Mouse (Mus musculus): ENCODE measurements around the gene Prox2. TPM values are rescaled to one million over a fixed set of nuclear protein-coding genes. Genes with fewer than 3 reads are reported as not detected.
A peak's percentile ranks its signal among the peaks of the same experiment; 100 is the strongest.
"Not testable (repeated sequence)": the region's sequence is repeated elsewhere in the genome, so short reads cannot be mapped to it uniquely, and the experiment has no call there.

Gene Prox2
- polyA plus RNA-seq, 1 experiment: 1.9 TPM

GRCm38 (mm10) chr12:85145630-85146029 lies 35.1 kb upstream of the Prox2 start:
- Histone ChIP-seq H3ac (ENCODE audit: control insufficient read depth, insufficient read length) (no peak overlapping the region), H3K4me2 (ENCODE audit: low read depth) (no peak overlapping the region), H3K79me2 (ENCODE audit: control insufficient read depth, insufficient read depth) (no peaks in the 10 kb centered on the region), H3K27me3 (ENCODE audit: control insufficient read depth, insufficient read depth, insufficient read length) (no peaks in the 10 kb centered on the region), H3K36me3 (ENCODE audit: control insufficient read depth, insufficient read depth) (no peaks in the 10 kb centered on the region), H3K4me3 (no peak overlapping the region)
- TF ChIP-seq MYOD1 (IDR thresholded peaks at IDR 0.05; ENCODE audit: control insufficient read depth in 1 of 3, insufficient read length in 2 of 3, low read depth in 2 of 3): peak in 2 of 3 experiments; percentile 37 to 38
- peak in 2 of 3 experiments; percentile 52 to 67 for TF ChIP-seq MYOG (IDR thresholded peaks at IDR 0.05; ENCODE audit: control insufficient read depth in 1 of 3, insufficient read depth in 1 of 3, insufficient read length in 2 of 3, low read depth in 2 of 3)
- TF ChIP-seq POLR2AphosphoS2 (IDR thresholded peaks at IDR 0.05; ENCODE audit: insufficient read length, low read depth): no peak

DNA sequence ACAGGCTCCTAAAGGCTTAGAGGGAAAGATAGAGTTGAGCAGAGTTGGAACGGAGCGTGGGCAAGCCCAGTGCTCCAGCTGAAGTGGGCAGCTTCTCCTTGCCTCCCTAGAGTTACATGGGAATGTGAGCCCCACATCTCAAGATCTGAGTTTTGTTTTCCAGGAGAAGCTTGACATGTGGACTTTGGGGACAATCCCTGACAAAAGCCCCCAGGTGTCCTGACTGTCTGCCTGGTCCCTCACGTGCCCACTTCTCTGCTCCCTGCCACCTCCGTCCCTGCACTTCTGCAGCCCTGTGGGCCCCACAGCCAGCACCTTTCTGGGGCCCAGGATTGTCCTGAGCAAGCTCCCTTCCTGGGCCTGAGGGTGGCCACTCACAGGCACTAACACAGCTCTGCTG lies 34.3 kb upstream of the Prox2 start:
- H3K27me3 ChIP-seq (ENCODE audit: control insufficient read depth, insufficient read depth, insufficient read length): no peaks in the 10 kb centered on the region
- TF ChIP-seq REST (IDR thresholded peaks at IDR 0.05; ENCODE audit: insufficient read depth, insufficient read length): no peak
- TF ChIP-seq POLR2A (IDR thresholded peaks at IDR 0.05; ENCODE audit: insufficient read length, low read depth): no peak
- TF ChIP-seq POLR2AphosphoS2 (IDR thresholded peaks at IDR 0.05; ENCODE audit: insufficient read length, low read depth): no peak
- no peak for TF ChIP-seq MYOG (IDR thresholded peaks at IDR 0.05; ENCODE audit: control insufficient read depth in 1 of 3, insufficient read depth in 1 of 3, insufficient read length in 2 of 3, low read depth in 2 of 3)
- TF ChIP-seq E2F4 (IDR thresholded peaks at IDR 0.05; ENCODE audit: insufficient read depth): no peak
- no peak for TF ChIP-seq TCF12 (IDR thresholded peaks at IDR 0.05; ENCODE audit: insufficient read depth, poor library complexity, severe bottlenecking)
- no peak for TF ChIP-seq USF1 (IDR thresholded peaks at IDR 0.05; ENCODE audit: low read depth)
- no peak for TF ChIP-seq CEBPB (IDR thresholded peaks at IDR 0.05; ENCODE audit: insufficient read depth, poor library complexity, severe bottlenecking)
- TF ChIP-seq TCF3 (IDR thresholded peaks at IDR 0.05; ENCODE audit: insufficient read length, low read depth): no peak
- no peak for TF ChIP-seq MAX (IDR thresholded peaks at IDR 0.05; ENCODE audit: low read depth)
- TF ChIP-seq MYOD1 (IDR thresholded peaks at IDR 0.05; ENCODE audit: control insufficient read depth in 1 of 3, insufficient read length in 2 of 3, low read depth in 2 of 3): no peak
- TF ChIP-seq SRF (IDR thresholded peaks at IDR 0.05; ENCODE audit: control insufficient read depth, insufficient read length, low read depth): no peak
- H3K4me3 ChIP-seq: no peak overlapping the region
- H3K79me2 ChIP-seq (ENCODE audit: control insufficient read depth, insufficient read depth): no peaks in the 10 kb centered on the region
- no peak overlapping the region for H3ac ChIP-seq (ENCODE audit: control insufficient read depth, insufficient read length)
- no peak overlapping the region for H3K4me2 ChIP-seq (ENCODE audit: low read depth)
- no peaks in the 10 kb centered on the region for H3K36me3 ChIP-seq (ENCODE audit: control insufficient read depth, insufficient read depth)

GRCm38 (mm10) chr12:85144276-85144675 lies 33.7 kb upstream of the Prox2 start:
- not testable (repeated sequence) for H3K36me3 ChIP-seq (ENCODE audit: control insufficient read depth, insufficient read depth); H3ac ChIP-seq (ENCODE audit: control insufficient read depth, insufficient read length); H3K4me3 ChIP-seq; H3K27me3 ChIP-seq (ENCODE audit: control insufficient read depth, insufficient read depth, insufficient read length); H3K79me2 ChIP-seq (ENCODE audit: control insufficient read depth, insufficient read depth); H3K4me2 ChIP-seq (ENCODE audit: low read depth)

GRCm38 (mm10) chr12:85142803-85143202 lies 32.2 kb upstream of the Prox2 start:
- no peaks in the 10 kb centered on the region for H3K79me2 ChIP-seq (ENCODE audit: control insufficient read depth, insufficient read depth)
- H3ac ChIP-seq (ENCODE audit: control insufficient read depth, insufficient read length): no peak overlapping the region
- H3K27me3 ChIP-seq (ENCODE audit: control insufficient read depth, insufficient read depth, insufficient read length): no peaks in the 10 kb centered on the region
- no peaks in the 10 kb centered on the region for H3K36me3 ChIP-seq (ENCODE audit: control insufficient read depth, insufficient read depth)
- no peak overlapping the region for H3K4me2 ChIP-seq (ENCODE audit: low read depth)
- peak; percentile 58; the same call in 1 of the 2 replicates for TF ChIP-seq CEBPB (IDR thresholded peaks at IDR 0.05; ENCODE audit: insufficient read depth, poor library complexity, severe bottlenecking)
- no peak for TF ChIP-seq SRF (IDR thresholded peaks at IDR 0.05; ENCODE audit: control insufficient read depth, insufficient read length, low read depth)
- H3K4me3 ChIP-seq: no peak overlapping the region

DNA sequence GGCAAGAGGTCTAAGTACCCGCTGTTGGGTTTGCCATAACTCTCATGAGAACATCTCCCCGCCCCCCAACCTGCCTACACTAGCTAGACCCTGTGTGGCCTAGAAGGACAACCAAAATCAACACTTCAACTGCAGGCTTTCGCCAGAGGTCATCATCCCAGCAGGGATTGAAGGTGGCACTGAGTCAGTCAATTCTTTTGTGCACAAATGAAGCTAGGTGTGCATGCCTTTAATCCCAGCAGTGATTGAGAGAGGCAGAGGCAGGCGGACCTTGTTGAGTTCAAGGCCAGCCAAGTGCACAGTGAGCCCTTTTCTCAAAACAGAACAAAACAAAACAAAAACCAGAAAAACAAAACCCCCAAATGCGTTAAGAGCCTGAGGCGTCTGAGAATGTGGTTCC lies 30.5 kb upstream of the Prox2 start:
- TF ChIP-seq POLR2A (IDR thresholded peaks at IDR 0.05; ENCODE audit: insufficient read length, low read depth) (no peak), POLR2AphosphoS2 (IDR thresholded peaks at IDR 0.05; ENCODE audit: insufficient read length, low read depth) (no peak), SRF (IDR thresholded peaks at IDR 0.05; ENCODE audit: control insufficient read depth, insufficient read length, low read depth) (no peak), TCF12 (IDR thresholded peaks at IDR 0.05; ENCODE audit: insufficient read depth, poor library complexity, severe bottlenecking) (no peak), USF1 (IDR thresholded peaks at IDR 0.05; ENCODE audit: low read depth) (no peak), E2F4 (IDR thresholded peaks at IDR 0.05; ENCODE audit: insufficient read depth) (no peak), CEBPB (IDR thresholded peaks at IDR 0.05; ENCODE audit: insufficient read depth, poor library complexity, severe bottlenecking) (no peak), MYOD1 (IDR thresholded peaks at IDR 0.05; ENCODE audit: control insufficient read depth in 1 of 3, insufficient read length in 2 of 3, low read depth in 2 of 3) (no peak), MAX (IDR thresholded peaks at IDR 0.05; ENCODE audit: low read depth) (no peak), TCF3 (IDR thresholded peaks at IDR 0.05; ENCODE audit: insufficient read length, low read depth) (no peak)
- H3K4me2 ChIP-seq (ENCODE audit: low read depth): no peak overlapping the region
- no peaks in the 10 kb centered on the region for H3K27me3 ChIP-seq (ENCODE audit: control insufficient read depth, insufficient read depth, insufficient read length)
- H3K4me3 ChIP-seq: no peak overlapping the region
- H3ac ChIP-seq (ENCODE audit: control insufficient read depth, insufficient read length): no peak overlapping the region
- no peaks in the 10 kb centered on the region for H3K36me3 ChIP-seq (ENCODE audit: control insufficient read depth, insufficient read depth)
- H3K79me2 ChIP-seq (ENCODE audit: control insufficient read depth, insufficient read depth): no peaks in the 10 kb centered on the region

Data from myocyte (in vitro differentiated cells).